Mouse (Mus musculus): ENCODE measurements around the gene 9630041A04Rik.

Gene 9630041A04Rik

GRCm38 (mm10) chr9:101861596-101862471 lies at the start of gene 9630041A04Rik:
Gene 9630041A04Rik (plus strand): TSS chr9:101861841.
- peak; percentile 16 for DNase-seq (ENCODE audit: low spot score)

- no peak for DNase-seq (ENCODE audit: low spot score)
Observed at GRCm38 (mm10) chr9:101823896-101824295, 37.7 kb upstream of the 9630041A04Rik start.

GRCm38 (mm10) chr9:101825626-101826025 lies 36.0 kb upstream of the 9630041A04Rik start:
- DNase-seq (ENCODE audit: low spot score): no peak

- no peak for DNase-seq (ENCODE audit: low spot score)
Observed at GRCm38 (mm10) chr9:101833619-101834018, 28.0 kb upstream of the 9630041A04Rik start.

- DNase-seq (ENCODE audit: low spot score): no peak
Observed at GRCm38 (mm10) chr9:101841101-101841500, 20.5 kb upstream of the 9630041A04Rik start.

- DNase-seq (ENCODE audit: low spot score): peak; percentile 29
Observed at GRCm38 (mm10) chr9:101843893-101844292, 17.7 kb upstream of the 9630041A04Rik start.

- DNase-seq (ENCODE audit: low spot score): no peak
Observed at GRCm38 (mm10) chr9:101845691-101846090, 15.9 kb upstream of the 9630041A04Rik start.

- DNase-seq (ENCODE audit: low spot score): peak; percentile 63
Observed at GRCm38 (mm10) chr9:101862481-101863065, 932 bp downstream of the 9630041A04Rik start.

GRCm38 (mm10) chr9:101863130-101863529 lies 1.5 kb downstream of the 9630041A04Rik start:
- no peak for DNase-seq (ENCODE audit: low spot score)

- DNase-seq (ENCODE audit: low spot score): no peak
Observed at GRCm38 (mm10) chr9:101868593-101868992, 7.0 kb downstream of the 9630041A04Rik start.

- DNase-seq (ENCODE audit: low spot score): no peak
Observed at GRCm38 (mm10) chr9:101870034-101870433, 8.4 kb downstream of the 9630041A04Rik start.

GRCm38 (mm10) chr9:101875306-101875705 lies 13.7 kb downstream of the 9630041A04Rik start:
- no peak for DNase-seq (ENCODE audit: low spot score)

- DNase-seq (ENCODE audit: low spot score): no peak
Observed at GRCm38 (mm10) chr9:101877109-101877987, 15.7 kb downstream of the 9630041A04Rik start.

GRCm38 (mm10) chr9:101883295-101883694 lies 21.7 kb downstream of the 9630041A04Rik start:
- DNase-seq (ENCODE audit: low spot score): no peak

GRCm38 (mm10) chr9:101897851-101898250 lies 36.2 kb downstream of the 9630041A04Rik start:
- DNase-seq (ENCODE audit: low spot score): no peak

GRCm38 (mm10) chr9:101903406-101903805 lies 41.8 kb downstream of the 9630041A04Rik start:
- DNase-seq (ENCODE audit: low spot score): no peak

GRCm38 (mm10) chr9:101907747-101908255 lies 46.2 kb downstream of the 9630041A04Rik start:
- no peak for DNase-seq (ENCODE audit: low spot score)

- DNase-seq (ENCODE audit: low spot score): no peak
Observed at GRCm38 (mm10) chr9:101908849-101909248, 47.2 kb downstream of the 9630041A04Rik start.

GRCm38 (mm10) chr9:101909491-101909890 lies 47.9 kb downstream of the 9630041A04Rik start:
- DNase-seq (ENCODE audit: low spot score): no peak

GRCm38 (mm10) chr9:101911176-101911866 lies 49.7 kb downstream of the 9630041A04Rik start:
- DNase-seq (ENCODE audit: low spot score): no peak

GRCm38 (mm10) chr9:101915082-101915481 lies 53.4 kb downstream of the 9630041A04Rik start:
- DNase-seq (ENCODE audit: low spot score): no peak

All from MN1 (cell line).